Mouse (Mus musculus) colon, adult 2 months (tissue): ENCODE data around the gene Gart. TPM values are rescaled to one million over a fixed set of nuclear protein-coding genes. Genes with fewer than 3 reads are reported as not detected.

Experiments used
- polyA plus RNA-seq: library from polyadenylated mRNA; depleted of rRNA; stranded (reverse); fragments of >200 nt; gene quantifications from 2 replicates; pipeline ENCODE4 v1.2.3, GENCODE M21; 2012; rRNA removed

Gene Gart
- 17.3 and 19.4 TPM in 2 replicates for polyA plus RNA-seq

GRCm38 (mm10) chr16:91646681-91647419, at the start of gene Gart:
Gart (minus strand) TSS chr16:91646952.

GRCm38 (mm10) chr16:91688619-91689334, 42.0 kb upstream of the Gart start, which contains the start of gene Donson:
Donson (minus strand) TSS chr16:91688770.

GRCm38 (mm10) chr16:91647461-91648219, 888 bp upstream of the Gart start, which contains the start of gene Son:
Son (plus strand) TSS chr16:91647506.

DNA sequence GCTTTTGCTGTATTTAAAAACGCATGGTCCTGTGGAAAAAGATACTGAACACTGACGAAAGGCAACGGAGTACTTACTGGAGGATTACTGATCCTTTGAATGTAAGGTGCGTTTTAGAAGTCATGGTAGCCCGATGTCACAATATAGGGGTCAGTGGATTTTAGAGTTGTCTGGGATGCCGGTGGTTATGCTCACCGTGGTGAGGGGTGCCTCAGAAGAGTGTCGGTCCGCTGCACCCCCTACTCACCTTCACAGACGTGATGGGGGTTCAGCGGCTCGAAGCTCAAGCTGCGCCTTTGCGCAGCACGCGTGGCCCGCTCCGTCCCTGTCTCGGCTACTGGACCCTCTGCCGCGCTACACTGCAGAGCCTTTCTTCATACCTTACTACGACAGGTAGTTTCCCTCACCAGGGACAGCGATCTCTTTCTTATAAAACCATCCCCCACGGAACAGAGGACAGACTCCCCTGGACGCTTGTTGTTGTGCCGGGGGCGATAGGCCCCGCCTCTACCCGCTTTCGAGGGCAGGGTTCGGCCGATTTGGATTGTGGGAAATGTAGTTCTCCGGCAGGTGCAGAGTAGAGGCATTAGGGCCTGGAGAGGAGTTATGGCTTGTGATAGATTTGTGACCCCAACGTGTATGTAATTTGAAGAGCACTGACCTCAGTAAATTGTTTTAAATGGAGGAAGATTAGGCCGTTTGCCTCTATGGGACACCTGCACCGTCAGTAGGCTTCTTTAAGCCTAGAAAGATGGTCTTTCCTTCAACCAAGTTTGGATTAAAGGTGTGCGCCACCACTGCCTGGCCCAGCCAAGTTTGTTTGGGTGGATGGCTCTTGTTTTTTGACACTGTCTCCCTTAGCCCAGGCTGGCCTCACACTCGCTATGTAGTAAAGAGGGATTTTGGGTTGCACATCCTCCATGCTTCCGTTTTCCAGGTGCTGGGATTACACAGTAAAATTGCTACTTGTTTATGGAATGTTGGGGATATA, 27.9 kb downstream of the Gart start, which contains the start of gene Dnajc28:
Gene Dnajc28, minus strand, starts transcription at position 516 of the 991 bp plus-strand sequence.

DNA sequence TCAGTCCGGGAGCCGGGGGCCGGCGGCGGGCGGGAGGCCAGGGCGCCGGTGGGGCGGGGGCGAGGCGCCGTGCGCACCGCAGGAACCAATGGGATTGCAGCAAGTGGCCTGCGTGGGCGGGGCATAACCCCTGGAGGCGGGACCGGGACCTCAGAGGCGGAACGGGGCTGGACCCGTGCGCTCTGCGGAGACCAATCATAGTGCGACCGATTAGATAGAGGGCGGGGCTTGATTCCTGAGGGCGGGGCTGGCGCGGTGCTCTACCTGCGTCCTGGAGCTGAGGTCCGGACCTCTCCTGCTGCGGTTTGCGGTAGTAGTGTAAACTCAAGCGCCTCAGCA, 49.1 kb downstream of the Gart start, which contains the start of gene Tmem50b:
Gene Tmem50b, minus strand, starts transcription at position 129 of the 339 bp plus-strand sequence.

Other genes starting within 250 kb of the Gart start
- gene Il10rb, start 240.8 kb downstream of the Gart start, polyA plus RNA-seq = 42.1 and 48.0 TPM in 2 replicates
- 12.2 and 14.6 TPM in 2 replicates for gene Ifnar1, start 161.7 kb downstream of the Gart start, polyA plus RNA-seq
- 79.4 and 103 TPM in 2 replicates for gene Ifngr2, start 99.9 kb downstream of the Gart start, polyA plus RNA-seq
- 36.4 and 45.7 TPM in 2 replicates for gene Tmem50b, start 49.2 kb downstream of the Gart start, polyA plus RNA-seq
- 0.85 and 1.00 TPM in 2 replicates for gene Dnajc28, start 27.9 kb downstream of the Gart start, polyA plus RNA-seq
- gene Son, start 554 bp upstream of the Gart start, polyA plus RNA-seq = 76.9 and 82.1 TPM in 2 replicates
- 7.4 and 7.9 TPM in 2 replicates for gene Donson, start 41.8 kb upstream of the Gart start, polyA plus RNA-seq
- gene Cryzl1, start 82.0 kb upstream of the Gart start, polyA plus RNA-seq = 14.0 and 16.8 TPM in 2 replicates
- gene Itsn1, start 82.3 kb upstream of the Gart start, polyA plus RNA-seq = 18.1 and 23.6 TPM in 2 replicates